ENCODE assay signal across 10 mouse cellular contexts in genomic region chr13:67844853-67845194, GRCm38 (mm10). TPM values are rescaled to one million over a fixed set of nuclear protein-coding genes. Genes with fewer than 3 reads are reported as not detected.
A peak's percentile ranks its signal among the peaks of the same experiment; 100 is the strongest.
DNase-seq lines count a peak whose midpoint lies in the region; ATAC-seq and TF ChIP-seq lines count a peak whose summit lies in the region.
"Had no signal": no experiment of that assay in that cellular context is flagged by ENCODE, and none has a peak within 500 bp of the region (broad histone marks: within the 10 kb centered on the region; RNA-seq: fewer than 3 reads in every experiment).

No protein-coding gene starts in this region.

- H3K9ac ChIP-seq in kidney, embryonic 14.5 days (ENCODE audit: low read depth, low read length): no peak overlapping the region; the same call in 1 of the 2 replicates
- no peak overlapping the region for H3K9ac ChIP-seq in hindbrain, postnatal 0 days (replicated peaks; ENCODE audit: low read length)
- H3K9ac ChIP-seq in midbrain, embryonic 15.5 days: peak overlapping the region; percentile 52

- no peaks in the 10 kb centered on the region for H3K36me3 ChIP-seq in kidney, embryonic 14.5 days (ENCODE audit: control insufficient read depth, insufficient read depth, low read length)
- H3K36me3 ChIP-seq in hindbrain, postnatal 0 days (ENCODE audit: insufficient read depth, low read length): no peaks in the 10 kb centered on the region
- H3K36me3 ChIP-seq in midbrain, embryonic 15.5 days (replicated peaks): no peaks in the 10 kb centered on the region

- ATAC-seq in kidney, embryonic 14.5 days (ENCODE audit: low FRiP score, low TSS enrichment): 0 out of 2 replicates have a peak, but pooled peaks have one; percentile 52
- ATAC-seq in hindbrain, postnatal 0 days: peak; percentile 44
- ATAC-seq in midbrain, embryonic 15.5 days (replicated peaks): peak; percentile 80

- no peaks in the 10 kb centered on the region for H3K4me1 ChIP-seq in kidney, embryonic 14.5 days (ENCODE audit: control insufficient read depth, insufficient read depth, low read length)
- H3K4me1 ChIP-seq in cortical plate, adult 2 months (ENCODE audit: control insufficient read depth, insufficient read depth, low read length): peaks cover 4% of the 10 kb centered on the region; the same call in 1 of the 2 replicates
- H3K4me1 ChIP-seq in hindbrain, postnatal 0 days (ENCODE audit: insufficient read depth, low read length): no peaks in the 10 kb centered on the region
- H3K4me1 ChIP-seq in midbrain, embryonic 15.5 days: peaks cover 11% of the 10 kb centered on the region

- DNase-seq in kidney, postnatal 25 days: no peak
- no peak for DNase-seq in hindbrain, postnatal 0 days (ENCODE audit: low spot score)
- DNase-seq in Muller cell, postnatal 12 days (ENCODE audit: inconsistent ontology term): no peak
- no peak for DNase-seq in thymus, postnatal 4 days
- no peak for DNase-seq in spleen, adult 18-20 months

- no peaks in the 10 kb centered on the region for H3K27me3 ChIP-seq in kidney, embryonic 14.5 days (ENCODE audit: control insufficient read depth, insufficient read depth, low read length)
- no peaks in the 10 kb centered on the region for H3K27me3 ChIP-seq in hindbrain, postnatal 0 days (ENCODE audit: insufficient read depth, low read length)
- no peaks in the 10 kb centered on the region for H3K27me3 ChIP-seq in midbrain, embryonic 15.5 days (replicated peaks)

- H3K27ac ChIP-seq in kidney, embryonic 14.5 days (ENCODE audit: low read depth, low read length): no peak overlapping the region
- no peak overlapping the region for H3K27ac ChIP-seq in cortical plate, adult 2 months (ENCODE audit: insufficient read depth, low read length)
- no peak overlapping the region for H3K27ac ChIP-seq in hindbrain, postnatal 0 days
- no peak overlapping the region for H3K27ac ChIP-seq in midbrain, embryonic 15.5 days

- H3K4me2 ChIP-seq in kidney, embryonic 14.5 days (replicated peaks; ENCODE audit: low read depth, low read length): peak overlapping the region; percentile 45
- peak overlapping the region; percentile 62 for H3K4me2 ChIP-seq in hindbrain, postnatal 0 days (ENCODE audit: low read depth, low read length)
- peak overlapping the region; percentile 60 for H3K4me2 ChIP-seq in midbrain, embryonic 15.5 days

- H3K9me3 ChIP-seq in kidney, embryonic 14.5 days (ENCODE audit: control insufficient read depth, low read length): no peaks in the 10 kb centered on the region
- H3K9me3 ChIP-seq in hindbrain, postnatal 0 days (ENCODE audit: low read length): no peaks in the 10 kb centered on the region
- H3K9me3 ChIP-seq in midbrain, embryonic 15.5 days: no peaks in the 10 kb centered on the region

- TF ChIP-seq POLR2A in cortical plate, adult 2 months (IDR thresholded peaks at IDR 0.05; ENCODE audit: extremely low read depth, insufficient read depth, low read length): no peak

- WGBS in kidney, embryonic 14.5 days: 26% methylated on average over 8 of the region's 8 CpGs
- WGBS in hindbrain, postnatal 0 days: 16% methylated on average over 8 of the region's 8 CpGs
- WGBS in midbrain, embryonic 15.5 days: 15% methylated on average over 8 of the region's 8 CpGs

- peak overlapping the region; percentile 32 for H3K4me3 ChIP-seq in kidney, embryonic 14.5 days (ENCODE audit: low read length)
- H3K4me3 ChIP-seq in cortical plate, adult 2 months (ENCODE audit: insufficient read depth, low read length): peak overlapping the region; percentile 65
- peak overlapping the region; percentile 39 for H3K4me3 ChIP-seq in hindbrain, postnatal 0 days (ENCODE audit: low read length)
- H3K4me3 ChIP-seq in midbrain, embryonic 15.5 days: peak overlapping the region; percentile 43
- H3K4me3 ChIP-seq: erythroblast, embryonic 14.5 days had no signal

- no peak for TF ChIP-seq CTCF in cortical plate, adult 2 months (IDR thresholded peaks at IDR 0.05; ENCODE audit: extremely low read depth, insufficient read depth, low read length)
- no peak for TF ChIP-seq CTCF in hindbrain, postnatal 0 days (IDR thresholded peaks at IDR 0.05; ENCODE audit: low read depth)

RNA-seq across cellular contexts. Expression of gene Gm10037, which starts 13.9 kb away (rescaled TPM):
- polyA plus RNA-seq in kidney, embryonic 14.5 days (2014; fragmentation: Nextera tagmentation; extraction: Ambion mirVana): 2.6 and 2.7 TPM in 2 replicates
- 16.6 and 18.0 TPM in 2 replicates for polyA plus RNA-seq in cortical plate, adult 2 months (2012; rRNA removed)
- 2.9 and 4.0 TPM in 2 replicates for total RNA-seq in hindbrain, postnatal 0 days (2014; rRNA removed)
- polyA plus RNA-seq in hindbrain, postnatal 0 days (2015; fragmentation: Nextera tagmentation; extraction: Ambion mirVana): 4.7 and 4.8 TPM in 2 replicates
- polyA plus RNA-seq in midbrain, embryonic 15.5 days (2015; fragmentation: Nextera tagmentation; extraction: Ambion mirVana): 5.5 and 7.0 TPM in 2 replicates
- polyA plus RNA-seq: erythroblast, embryonic 14.5 days had no signal

RNA-seq across cellular contexts. Expression of gene BC048507, which starts 18.3 kb away (rescaled TPM):
- not detected in 2 replicates for polyA plus RNA-seq in kidney, embryonic 14.5 days (2014; fragmentation: Nextera tagmentation; extraction: Ambion mirVana)
- 0.21 TPM in 2 replicates for polyA plus RNA-seq in cortical plate, adult 2 months (2012; rRNA removed)
- not detected in 2 replicates for total RNA-seq in hindbrain, postnatal 0 days (2014; rRNA removed)
- not detected in 2 replicates for polyA plus RNA-seq in hindbrain, postnatal 0 days (2015; fragmentation: Nextera tagmentation; extraction: Ambion mirVana)
- polyA plus RNA-seq in midbrain, embryonic 15.5 days (2015; fragmentation: Nextera tagmentation; extraction: Ambion mirVana): 0.31 TPM in 2 replicates
- total RNA-seq: neutrophil, adult 5-6 weeks had no signal
- polyA plus RNA-seq: erythroblast, embryonic 14.5 days had no signal

RNA-seq across cellular contexts. Expression of gene Zfp273, which starts 31.3 kb away (rescaled TPM):
- polyA plus RNA-seq in kidney, embryonic 14.5 days (2014; fragmentation: Nextera tagmentation; extraction: Ambion mirVana): 7.3 and 8.8 TPM in 2 replicates
- polyA plus RNA-seq in cortical plate, adult 2 months (2012; rRNA removed): 4.4 and 5.8 TPM in 2 replicates
- 4.4 and 5.1 TPM in 2 replicates for total RNA-seq in hindbrain, postnatal 0 days (2014; rRNA removed)
- 7.8 and 8.7 TPM in 2 replicates for polyA plus RNA-seq in hindbrain, postnatal 0 days (2015; fragmentation: Nextera tagmentation; extraction: Ambion mirVana)
- polyA plus RNA-seq in midbrain, embryonic 15.5 days (2015; fragmentation: Nextera tagmentation; extraction: Ambion mirVana): 14.4 and 14.5 TPM in 2 replicates
- polyA plus RNA-seq: erythroblast, embryonic 14.5 days had no signal
